Mouse (Mus musculus) megakaryocyte, embryonic 14.5 days (primary cell): Measurements from ENCODE around the gene Aoah.

Experiments used
- FLI1 ChIP-seq: IDR thresholded peaks from 2 replicates; pipeline ENCODE4 v1.6.1; 2012; ENCODE audit warnings: low read length, inconsistent platforms, mixed read lengths
- GATA1 ChIP-seq: IDR thresholded peaks from 3 replicates; pipeline ENCODE4 v1.6.1; 2012; ENCODE audit warnings: mixed read lengths, low read length, inconsistent platforms, borderline replicate concordance

GRCm38 (mm10) chr13:21066021-21066420, 272.1 kb downstream of the Aoah start:
- TF ChIP-seq GATA1 = no peak
- TF ChIP-seq FLI1 = no peak
